Mouse (Mus musculus) forebrain, postnatal 0 days (tissue): ENCODE data around the gene Ap1ar. TPM values are rescaled to one million over a fixed set of nuclear protein-coding genes. Genes with fewer than 3 reads are reported as not detected.

Experiments used
- ATAC-seq: fragments of 200-750 bp; cut with Nextera tagmentation; 2 replicates; pipeline ENCODE4 v1.8.0; 2017; ENCODE audit warnings: mild to moderate bottlenecking, moderate library complexity
- DNase-seq: peaks from one replicate; pipeline ENCODE4 v3.0.0-alpha.2; 2015
- H3K27ac ChIP-seq: fragments of 300-500 bp; sonication (generic); 2 replicates; pipeline ENCODE4 v1.5.1; 2014; ENCODE audit warnings: low read depth, mild to moderate bottlenecking, antibody characterized with exemption, low read length, moderate library complexity, mixed read lengths
- H3K27me3 ChIP-seq: fragments of 300-500 bp; sonication (generic); 2 replicates; pipeline ENCODE4 v1.6.1; 2014; ENCODE audit warnings: mild to moderate bottlenecking, low read length, mixed read lengths; ENCODE audit not compliant: insufficient read depth
- H3K36me3 ChIP-seq: fragments of 300-500 bp; sonication (generic); 2 replicates; pipeline ENCODE4 v1.6.1; 2014; ENCODE audit warnings: mild to moderate bottlenecking, moderate library complexity; ENCODE audit not compliant: insufficient read depth
- H3K4me1 ChIP-seq: fragments of 300-500 bp; sonication (generic); 2 replicates; pipeline ENCODE4 v1.6.1; 2014; ENCODE audit warnings: antibody characterized with exemption; ENCODE audit not compliant: insufficient read depth
- H3K4me2 ChIP-seq: fragments of 300-500 bp; sonication (generic); 2 replicates; pipeline ENCODE4 v1.6.1; 2014; ENCODE audit warnings: low read depth, mild to moderate bottlenecking, moderate library complexity
- H3K4me3 ChIP-seq: fragments of 300-500 bp; sonication (generic); 2 replicates; pipeline ENCODE4 v1.5.1; 2014; ENCODE audit warnings: low read depth, low read length, mixed read lengths
- H3K9ac ChIP-seq: fragments of 300-500 bp; sonication (generic); 2 replicates; pipeline ENCODE4 v1.6.1; 2014; ENCODE audit warnings: mild to moderate bottlenecking
- H3K9me3 ChIP-seq: fragments of 300-500 bp; sonication (generic); 2 replicates; pipeline ENCODE4 v1.6.1; 2016; ENCODE audit warnings: low read length
- CTCF ChIP-seq: sonication (generic); IDR thresholded peaks from 2 replicates; pipeline ENCODE4 v1.5.1; 2016; ENCODE audit warnings: antibody characterized with exemption, control low read depth, low read depth
- WGBS: fragments of 180-500 bp; shearing (Covaris S2); extraction: QIAGEN DNeasy Blood & Tissue Kit; methylation state at CpG from one replicate; pipeline ENCODE4 v1.1.7; 2014; 5-methylcytosine and 5-hydroxymethylcytosine counted together
- polyA plus RNA-seq: library from polyadenylated mRNA; unstranded; fragments of >200 nt; fragmentation: Nextera tagmentation; extraction: Ambion mirVana; gene quantifications from 2 replicates; pipeline ENCODE4 v1.2.1, GENCODE M21; 2015
- total RNA-seq: library from RNA; depleted of rRNA; stranded (reverse); fragments of >200 nt; gene quantifications from 2 replicates; pipeline ENCODE4 v1.2.3, GENCODE M21; 2014

The Ap1ar gene
- total and polyA plus RNA-seq, 2 experiments from 2014 or later: 68.0 to 124 TPM

DNA sequence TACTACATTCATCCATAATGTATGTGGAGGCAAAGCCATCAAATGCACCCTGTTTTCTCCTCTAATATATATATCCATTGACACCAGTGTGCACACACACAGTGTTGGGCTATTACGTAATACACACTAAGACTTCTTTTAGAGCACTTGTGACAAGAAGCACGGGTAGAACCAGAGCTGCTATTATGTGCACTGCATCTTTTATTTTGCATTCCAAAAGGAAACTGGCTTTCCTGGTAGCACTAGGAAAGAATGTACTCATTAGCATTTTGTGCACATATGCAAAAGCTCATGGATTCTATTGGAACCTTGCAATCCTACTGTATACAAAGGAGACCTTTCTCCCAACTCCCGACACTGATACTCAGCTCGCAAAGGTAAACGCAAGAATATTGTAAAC is 31.6 kb upstream of the Ap1ar start:
- peak; percentile 72 for ATAC-seq
- 22% methylated on average over 5 of the region's 5 CpGs for WGBS
- H3K36me3 ChIP-seq: no peaks in the 10 kb centered on the region
- no peak overlapping the region for H3K9ac ChIP-seq
- TF ChIP-seq CTCF: no peak
- no peaks in the 10 kb centered on the region for H3K4me1 ChIP-seq
- H3K9me3 ChIP-seq: no peaks in the 10 kb centered on the region
- no peak overlapping the region for H3K4me2 ChIP-seq
- H3K27ac ChIP-seq: no peak overlapping the region
- DNase-seq: peak; percentile 34
- no peak overlapping the region for H3K4me3 ChIP-seq
- no peaks in the 10 kb centered on the region for H3K27me3 ChIP-seq

DNA sequence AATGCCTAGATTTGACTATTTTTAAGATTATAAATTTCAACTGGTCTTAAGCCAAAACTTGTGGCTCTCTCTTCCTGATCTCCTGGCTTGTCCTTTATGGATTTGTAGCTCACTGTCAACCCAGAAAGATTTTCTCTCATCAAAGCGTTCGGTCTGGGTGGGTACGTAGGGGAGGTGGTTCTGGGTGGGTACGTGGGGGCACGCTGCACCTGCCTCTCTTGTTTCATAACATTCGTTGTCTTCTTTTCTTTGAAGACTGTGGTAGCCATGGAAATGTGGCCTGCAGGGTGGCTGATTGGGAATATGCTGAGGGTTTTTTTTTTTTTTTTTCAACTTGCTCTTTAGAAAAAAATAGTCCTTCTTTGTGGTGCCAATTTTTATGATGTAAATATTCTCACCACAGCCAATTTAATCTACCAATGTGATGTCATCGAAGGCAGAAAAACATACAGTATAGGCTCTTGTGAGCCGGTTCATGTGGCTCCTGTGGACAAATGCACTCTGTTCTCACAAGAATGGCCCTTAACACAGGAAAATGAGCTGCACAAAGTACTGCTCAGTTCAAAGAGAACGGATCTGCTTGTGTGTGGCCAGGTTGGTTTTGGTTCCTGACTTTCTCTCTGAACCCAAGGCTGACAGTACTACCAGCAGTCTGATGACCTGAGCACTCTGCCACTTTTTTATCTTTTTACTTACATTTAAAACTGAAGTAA is 30.9 kb upstream of the Ap1ar start:
- 20% methylated on average over 9 of the region's 9 CpGs for WGBS

DNA sequence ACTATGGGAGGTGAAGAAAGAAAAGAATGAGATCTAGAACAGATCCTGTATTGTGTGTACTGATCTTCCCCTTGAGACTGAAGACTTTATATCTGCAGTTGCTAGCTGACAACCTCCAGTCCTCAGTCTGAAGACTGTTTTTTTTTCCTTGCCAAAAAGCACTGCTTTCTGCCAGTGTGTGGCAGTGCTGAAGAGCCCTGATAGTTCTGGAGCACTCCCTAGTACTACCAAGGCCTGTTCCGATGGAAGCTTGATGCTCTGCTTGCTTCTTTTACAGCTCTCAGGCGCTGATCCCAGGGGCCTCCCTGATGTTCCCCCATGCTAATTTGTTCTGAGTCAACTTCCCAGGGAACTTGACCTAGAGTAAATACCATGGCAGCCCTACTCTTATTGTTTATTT is 26.9 kb upstream of the Ap1ar start:
- no peaks in the 10 kb centered on the region for H3K36me3 ChIP-seq
- no peaks in the 10 kb centered on the region for H3K27me3 ChIP-seq
- peak; percentile 36; the same call in 1 of the 2 replicates for ATAC-seq
- no peaks in the 10 kb centered on the region for H3K9me3 ChIP-seq
- H3K9ac ChIP-seq: no peak overlapping the region
- H3K4me1 ChIP-seq: no peaks in the 10 kb centered on the region
- peak; percentile 10 for DNase-seq
- H3K4me3 ChIP-seq: no peak overlapping the region
- H3K27ac ChIP-seq: no peak overlapping the region
- WGBS: 43% methylated on average over 2 of the region's 2 CpGs
- no peak overlapping the region for H3K4me2 ChIP-seq
- peak; percentile 34 for TF ChIP-seq CTCF

More for the DNA sequence above, 30.9 kb upstream of the Ap1ar start:
- Histone ChIP-seq H3K9ac (no peak overlapping the region), H3K27ac (0 out of 2 replicates have a peak overlapping the region, but pooled peaks have one; percentile 15), H3K36me3 (no peaks in the 10 kb centered on the region), H3K27me3 (no peaks in the 10 kb centered on the region), H3K9me3 (no peaks in the 10 kb centered on the region), H3K4me2 (no peak overlapping the region), H3K4me1 (no peaks in the 10 kb centered on the region), H3K4me3 (no peak overlapping the region)
- ATAC-seq (peak; percentile 55; the same call in 1 of the 2 replicates), DNase-seq (peak; percentile 11)
- no peak for TF ChIP-seq CTCF

DNA sequence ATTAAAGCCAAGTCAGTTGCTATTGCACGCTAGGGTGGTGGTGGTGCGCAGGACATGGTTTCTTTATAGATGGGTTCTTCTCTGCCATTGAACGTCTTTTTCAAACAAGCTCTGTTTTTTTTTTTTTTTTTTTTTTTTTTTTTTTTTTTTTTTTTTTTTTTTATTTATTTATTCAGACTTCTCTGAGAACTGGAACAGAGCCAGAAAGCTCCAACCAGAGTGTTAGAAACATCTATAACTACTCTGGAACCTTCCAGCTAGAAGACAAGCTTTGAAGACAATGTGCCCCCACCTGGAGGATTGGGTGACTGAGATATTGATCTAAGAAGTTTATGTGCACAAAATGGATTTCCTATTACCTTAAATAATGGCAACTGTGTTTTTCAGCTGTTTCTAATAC is 26.2 kb upstream of the Ap1ar start:
- Histone ChIP-seq H3K9ac (no peak overlapping the region), H3K9me3 (no peaks in the 10 kb centered on the region), H3K36me3 (no peaks in the 10 kb centered on the region), H3K27me3 (no peaks in the 10 kb centered on the region), H3K27ac (no peak overlapping the region), H3K4me3 (no peak overlapping the region), H3K4me2 (no peak overlapping the region), H3K4me1 (no peaks in the 10 kb centered on the region)
- no peak for DNase-seq
- 33% methylated on average over 3 of the region's 3 CpGs for WGBS
- TF ChIP-seq CTCF: no peak
- ATAC-seq: no peak

DNA sequence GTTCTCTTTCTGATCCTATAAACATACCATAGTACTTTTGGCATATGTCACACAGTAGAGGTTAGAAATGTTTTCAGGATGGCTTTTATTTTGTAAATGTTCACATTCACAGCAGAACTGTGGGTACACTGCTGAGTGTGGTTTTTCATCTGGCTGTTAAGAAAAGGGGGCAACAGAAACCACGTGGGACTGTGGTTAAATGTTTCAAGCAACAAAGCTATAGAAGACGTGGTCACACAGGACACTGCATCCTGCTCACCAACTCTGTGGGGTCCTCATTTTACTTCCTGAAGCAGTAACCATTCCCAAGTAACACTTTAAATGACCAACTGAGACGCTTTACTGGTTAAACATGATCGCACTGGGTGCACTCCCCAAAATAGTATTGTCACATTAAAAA is 25.2 kb upstream of the Ap1ar start:
- H3K4me1 ChIP-seq: no peaks in the 10 kb centered on the region

DNA sequence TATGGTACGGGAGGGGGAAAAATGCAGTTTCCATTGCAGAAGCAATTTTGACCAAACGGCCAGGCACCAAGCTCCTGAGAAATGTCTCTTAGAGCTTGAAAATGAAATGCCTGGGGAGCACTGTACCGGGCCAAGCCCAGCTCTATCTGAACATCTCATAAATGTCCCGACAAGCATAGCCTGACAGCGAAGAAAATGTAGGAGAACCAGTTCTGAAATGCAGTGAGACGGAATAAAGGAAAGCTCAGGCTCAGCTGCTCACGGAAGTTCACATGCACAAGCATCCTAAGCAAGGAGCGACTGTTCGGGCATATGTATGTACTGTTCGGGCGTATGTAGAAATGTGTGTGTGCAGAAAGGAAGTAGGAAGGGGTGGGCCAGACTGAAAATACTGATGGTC is 24.0 kb upstream of the Ap1ar start:
- H3K9ac ChIP-seq: no peak overlapping the region

More for the DNA sequence above, 25.2 kb upstream of the Ap1ar start:
- H3K36me3 ChIP-seq: no peaks in the 10 kb centered on the region
- no peak for ATAC-seq
- DNase-seq: no peak
- H3K4me3 ChIP-seq: no peak overlapping the region
- H3K27me3 ChIP-seq: no peaks in the 10 kb centered on the region
- no peaks in the 10 kb centered on the region for H3K9me3 ChIP-seq
- no peak for TF ChIP-seq CTCF
- H3K27ac ChIP-seq: no peak overlapping the region
- H3K4me2 ChIP-seq: no peak overlapping the region
- 73% methylated on average over 4 of the region's 4 CpGs for WGBS
- no peak overlapping the region for H3K9ac ChIP-seq

DNA sequence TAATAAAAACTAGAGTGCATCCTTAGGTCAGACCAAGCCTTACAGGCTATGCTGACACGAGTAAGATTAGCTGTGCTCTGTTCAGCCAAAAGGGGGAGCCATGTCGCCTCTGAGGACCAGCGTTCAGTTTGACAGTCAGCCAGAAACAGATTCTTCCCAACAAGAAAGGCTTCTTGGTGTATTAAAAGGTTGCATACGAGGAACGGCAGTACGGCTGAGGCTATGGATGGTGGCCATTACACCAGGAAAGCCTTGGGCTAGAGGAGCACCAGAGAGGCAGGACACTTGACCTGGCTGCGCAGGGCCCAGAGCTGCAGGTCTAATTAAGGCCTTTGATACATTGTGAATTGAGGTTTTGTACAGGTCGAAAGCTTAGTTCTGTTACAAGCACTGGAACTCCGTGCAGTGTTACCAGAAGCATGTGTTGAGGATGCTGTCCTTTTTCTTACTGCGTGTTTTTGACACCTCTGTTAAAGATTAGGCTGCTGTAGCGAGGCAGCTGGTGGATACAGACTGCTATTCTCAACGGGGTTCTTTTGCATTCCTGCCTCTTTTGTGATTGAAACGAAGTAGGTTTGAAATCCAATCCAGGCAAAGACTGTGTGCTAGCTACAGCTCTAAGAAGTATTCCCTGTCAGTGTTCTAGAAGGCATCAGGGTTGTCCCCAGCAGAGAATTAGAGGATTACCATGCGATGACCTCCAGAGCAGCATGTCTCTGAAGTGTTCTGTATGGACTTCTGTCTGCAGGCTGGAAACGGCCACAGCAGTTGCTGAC is 16.3 kb upstream of the Ap1ar start:
- no peaks in the 10 kb centered on the region for H3K27me3 ChIP-seq
- ATAC-seq: peak; percentile 82
- 11% methylated on average over 15 of the region's 15 CpGs for WGBS
- TF ChIP-seq CTCF: peak; percentile 81
- no peak overlapping the region for H3K4me3 ChIP-seq
- DNase-seq: peak; percentile 87
- peak overlapping the region; percentile 11; the same call in 1 of the 2 replicates for H3K4me2 ChIP-seq
- peaks cover 5% of the 10 kb centered on the region; the same call in 1 of the 2 replicates for H3K4me1 ChIP-seq
- no peaks in the 10 kb centered on the region for H3K36me3 ChIP-seq
- H3K9ac ChIP-seq: no peak overlapping the region
- no peaks in the 10 kb centered on the region for H3K9me3 ChIP-seq
- no peak overlapping the region for H3K27ac ChIP-seq

More for the DNA sequence above, 24.0 kb upstream of the Ap1ar start:
- Histone ChIP-seq H3K27ac (no peak overlapping the region), H3K4me2 (no peak overlapping the region), H3K4me1 (no peaks in the 10 kb centered on the region), H3K4me3 (no peak overlapping the region), H3K36me3 (no peaks in the 10 kb centered on the region), H3K27me3 (no peaks in the 10 kb centered on the region), H3K9me3 (no peaks in the 10 kb centered on the region)
- DNase-seq (no peak), ATAC-seq (no peak)
- TF ChIP-seq CTCF: no peak
- WGBS: 93% methylated on average over 11 of the region's 11 CpGs
